Mouse (Mus musculus) embryonic facial prominence, embryonic 15.5 days (tissue): ENCODE results near the gene Lrrc18. TPM values are rescaled to one million over a fixed set of nuclear protein-coding genes. Genes with fewer than 3 reads are reported as not detected.
A peak's percentile ranks its signal among the peaks of the same experiment; 100 is the strongest.

Experiments
- ATAC-seq: fragments of 200-750 bp; cut with Nextera tagmentation; 2 replicates; pipeline ENCODE4 v1.8.0; 2017; ENCODE audit warnings: low read depth, moderate TSS enrichment; ENCODE audit not compliant: insufficient number of reproducible peaks, low FRiP score, low TSS enrichment
- H3K27ac ChIP-seq: fragments of 300-500 bp; sonication (generic); replicated peaks from 2 replicates; pipeline ENCODE4 v1.5.1; 2015; ENCODE audit warnings: mild to moderate bottlenecking, inconsistent platforms
- H3K27me3 ChIP-seq: fragments of 300-500 bp; sonication (generic); 2 replicates; pipeline ENCODE4 v1.6.1; 2015; ENCODE audit warnings: inconsistent platforms
- H3K36me3 ChIP-seq: fragments of 300-500 bp; sonication (generic); 2 replicates; pipeline ENCODE4 v1.6.1; 2015; ENCODE audit warnings: mild to moderate bottlenecking, inconsistent platforms
- H3K4me1 ChIP-seq: fragments of 300-500 bp; sonication (generic); 2 replicates; pipeline ENCODE4 v1.6.1; 2015; ENCODE audit warnings: inconsistent platforms
- H3K4me2 ChIP-seq: fragments of 300-500 bp; sonication (generic); replicated peaks from 2 replicates; pipeline ENCODE4 v1.6.1; 2015; ENCODE audit warnings: mild to moderate bottlenecking, inconsistent platforms
- H3K4me3 ChIP-seq: fragments of 300-500 bp; sonication (generic); replicated peaks from 2 replicates; pipeline ENCODE4 v1.5.1; 2015; ENCODE audit warnings: mild to moderate bottlenecking, inconsistent platforms
- H3K9ac ChIP-seq: fragments of 300-500 bp; sonication (generic); 2 replicates; pipeline ENCODE4 v1.6.1; 2015; ENCODE audit warnings: inconsistent platforms
- H3K9me3 ChIP-seq: fragments of 300-500 bp; sonication (generic); replicated peaks from 2 replicates; pipeline ENCODE4 v1.6.1; 2016; ENCODE audit warnings: inconsistent platforms
- WGBS: fragments of 180-500 bp; shearing (Covaris S2); methylation state at CpG from one replicate; pipeline ENCODE4 v1.1.7; 2015; 5-methylcytosine and 5-hydroxymethylcytosine counted together
- polyA plus RNA-seq: library from polyadenylated mRNA; unstranded; fragments of >200 nt; fragmentation: Nextera tagmentation; extraction: Ambion mirVana; gene quantifications from 2 replicates; pipeline ENCODE4 v1.2.1, GENCODE M21; 2015

Lrrc18 gene
- 1.2 and 1.4 TPM in 2 replicates for polyA plus RNA-seq

DNA sequence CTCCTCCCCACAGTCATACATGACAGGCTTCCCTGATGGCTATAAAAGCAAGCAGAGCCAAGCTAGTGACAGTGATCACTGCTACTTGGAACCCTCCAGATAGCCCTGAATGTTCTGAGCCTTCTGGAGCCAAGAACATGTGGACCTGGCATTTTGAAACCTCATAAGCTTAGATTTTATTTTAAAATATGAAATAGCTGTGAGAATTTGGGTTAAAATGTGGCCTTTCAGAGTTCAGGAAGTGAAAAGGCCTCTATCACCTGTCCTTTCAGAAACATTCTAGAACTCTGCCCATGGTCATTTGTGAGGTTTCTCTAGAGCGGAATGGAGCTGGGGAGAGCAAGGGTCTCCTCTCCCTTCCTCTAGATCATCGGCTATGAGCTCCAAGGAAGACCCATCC is at the start of gene Lrrc18:
Gene Lrrc18 (plus strand): TSS at position 301 of the 400 bp plus-strand sequence.
- Histone ChIP-seq H3K4me2 (no peak within 1 kb of the TSS), H3K9ac (no peak within 1 kb of the TSS), H3K4me1 (peaks cover 13% of the 10 kb centered on the region), H3K36me3 (no peaks in the 10 kb centered on the region), H3K4me3 (no peak within 1 kb of the TSS), H3K9me3 (no peaks in the 10 kb centered on the region), H3K27ac (no peak within 1 kb of the TSS), H3K27me3 (no peaks in the 10 kb centered on the region)
- ATAC-seq, result no peak
- WGBS, result 88% methylated on average over 2 of the region's 2 CpGs

DNA sequence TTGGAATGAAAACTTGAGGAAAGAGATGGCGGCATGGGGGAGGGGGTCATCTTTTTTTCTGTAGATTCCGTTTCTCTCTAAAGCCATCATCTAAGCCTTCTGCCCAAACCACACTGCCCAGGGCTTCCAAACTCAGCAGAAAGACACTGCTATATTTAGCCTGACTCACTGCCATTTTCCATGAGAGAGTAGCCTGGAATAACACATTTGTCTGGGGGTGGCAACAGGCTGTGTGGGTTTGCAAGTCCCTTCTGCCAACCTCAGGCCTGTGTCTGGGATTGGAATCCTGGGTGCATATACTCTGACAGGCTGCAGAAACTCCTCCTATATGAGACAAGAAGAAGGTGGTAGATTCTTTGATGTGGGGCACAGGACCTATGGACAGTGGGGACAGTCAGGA is 43.7 kb upstream of the Lrrc18 start:
- Histone ChIP-seq H3K27me3 (peaks cover 3% of the 10 kb centered on the region; the same call in 1 of the 2 replicates), H3K4me3 (no peak overlapping the region), H3K4me1 (0 out of 2 replicates have a peak, but pooled peaks cover 5% of the 10 kb centered on the region), H3K4me2 (no peak overlapping the region), H3K36me3 (no peaks in the 10 kb centered on the region), H3K9ac (no peak overlapping the region), H3K27ac (no peak overlapping the region), H3K9me3 (no peaks in the 10 kb centered on the region)
- no peak for ATAC-seq
- WGBS, result 81% methylated on average over 2 of the region's 2 CpGs

DNA sequence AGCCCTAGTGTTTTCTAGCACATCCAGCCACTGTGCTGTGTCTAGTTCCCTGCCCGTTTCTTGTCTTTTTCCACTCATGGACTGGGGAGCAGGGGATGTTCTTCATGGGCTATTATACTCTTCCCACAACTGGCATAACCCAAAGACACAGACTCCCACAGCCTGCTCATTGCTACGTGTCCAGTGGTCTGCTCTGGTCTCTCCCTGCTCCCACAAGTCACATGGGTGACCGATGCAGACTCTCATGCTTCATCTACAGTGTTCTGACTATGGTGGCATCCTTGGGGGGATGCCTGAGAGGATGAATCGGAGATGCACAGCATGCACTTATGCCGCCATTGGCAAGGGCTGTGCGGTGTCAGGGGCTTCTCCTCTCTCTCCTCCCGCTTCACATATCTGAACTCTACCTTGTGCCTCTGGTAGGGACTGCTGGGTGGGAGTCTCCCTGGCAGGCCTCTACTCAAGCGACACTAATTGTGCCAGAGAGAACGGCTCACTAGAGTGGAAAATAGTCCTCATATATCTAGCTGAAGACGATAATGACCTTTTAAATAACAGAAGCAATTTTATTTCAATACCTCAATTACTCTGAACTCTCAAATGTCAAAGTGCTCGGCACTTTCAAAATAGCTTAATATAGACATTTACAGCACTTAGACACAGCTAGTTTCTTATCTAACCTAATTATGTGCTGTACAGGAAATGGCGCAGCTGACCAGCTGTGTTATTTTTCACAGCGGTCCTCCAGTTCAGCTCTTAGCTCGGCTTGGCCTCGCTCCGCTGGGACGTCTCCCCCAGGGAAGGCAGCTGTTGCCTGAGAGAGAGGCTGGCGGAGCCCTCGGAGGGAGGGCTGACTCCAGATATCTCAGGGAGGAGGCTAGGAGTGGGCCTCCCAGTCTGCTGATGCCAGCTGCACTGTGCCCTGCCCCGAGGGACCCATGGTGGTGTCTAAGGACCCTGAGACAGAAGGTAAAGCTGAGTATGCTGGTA is 40.6 kb upstream of the Lrrc18 start:
- WGBS, result 50% methylated on average over 20 of the region's 20 CpGs
- Histone ChIP-seq H3K27ac (no peak overlapping the region), H3K9ac (no peak overlapping the region), H3K4me2 (no peak overlapping the region), H3K4me3 (no peak overlapping the region), H3K27me3 (peaks cover 3% of the 10 kb centered on the region; the same call in 1 of the 2 replicates), H3K4me1 (0 out of 2 replicates have a peak, but pooled peaks cover 5% of the 10 kb centered on the region), H3K36me3 (no peaks in the 10 kb centered on the region), H3K9me3 (no peaks in the 10 kb centered on the region)
- ATAC-seq, result peak; percentile 81

DNA sequence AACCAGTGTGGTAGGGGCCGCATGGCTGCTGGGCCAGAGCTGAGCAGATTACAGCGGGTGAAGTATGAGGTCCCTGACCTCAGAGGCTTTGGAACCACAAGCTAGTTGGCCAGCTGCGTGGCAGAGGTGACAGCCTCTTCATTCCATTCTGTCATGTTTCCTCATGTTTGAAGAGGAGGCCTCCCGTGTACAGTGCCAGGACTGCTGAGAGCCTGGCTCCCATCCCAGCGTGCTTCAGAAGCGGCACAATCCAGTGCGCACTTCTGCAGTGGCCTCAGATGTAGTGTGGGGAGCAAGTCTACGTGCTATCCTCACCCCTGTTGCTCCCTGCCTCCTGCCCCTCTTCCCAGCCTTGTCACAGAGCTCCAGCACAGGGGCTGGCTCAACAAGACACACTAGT is 34.7 kb upstream of the Lrrc18 start:
- Histone ChIP-seq H3K4me3 (no peak overlapping the region), H3K27ac (no peak overlapping the region), H3K4me1 (peaks cover 2% of the 10 kb centered on the region; the same call in 1 of the 2 replicates), H3K9me3 (no peaks in the 10 kb centered on the region), H3K36me3 (no peaks in the 10 kb centered on the region), H3K27me3 (no peaks in the 10 kb centered on the region), H3K9ac (no peak overlapping the region), H3K4me2 (no peak overlapping the region)
- no peak for ATAC-seq
- 64% methylated on average over 8 of the region's 8 CpGs for WGBS

DNA sequence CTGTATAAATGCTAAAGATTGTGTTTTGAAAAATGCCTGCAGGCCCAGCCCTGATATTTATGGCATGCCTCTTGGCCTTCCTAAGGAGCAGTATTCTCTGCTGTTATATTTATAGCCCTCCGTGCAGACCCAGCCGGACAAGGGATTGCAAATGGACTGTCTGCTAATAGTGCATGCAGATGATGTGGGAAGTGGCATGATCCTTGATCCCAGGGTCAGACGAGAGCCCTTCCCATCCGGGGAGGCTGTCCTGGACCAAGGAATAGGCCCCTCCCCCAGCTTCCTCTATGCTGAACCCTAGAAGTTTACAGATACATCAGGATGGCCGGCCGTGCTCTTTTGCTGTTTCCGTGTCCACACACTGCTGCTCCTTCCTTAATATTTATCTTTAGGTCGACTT is 32.5 kb upstream of the Lrrc18 start:
- no peak for ATAC-seq
- Histone ChIP-seq H3K4me2 (no peak overlapping the region), H3K36me3 (no peaks in the 10 kb centered on the region), H3K27ac (no peak overlapping the region), H3K27me3 (no peaks in the 10 kb centered on the region), H3K4me3 (no peak overlapping the region), H3K9me3 (no peaks in the 10 kb centered on the region), H3K9ac (no peak overlapping the region), H3K4me1 (peaks cover 13% of the 10 kb centered on the region)
- WGBS, result 53% methylated on average over 8 of the region's 8 CpGs

DNA sequence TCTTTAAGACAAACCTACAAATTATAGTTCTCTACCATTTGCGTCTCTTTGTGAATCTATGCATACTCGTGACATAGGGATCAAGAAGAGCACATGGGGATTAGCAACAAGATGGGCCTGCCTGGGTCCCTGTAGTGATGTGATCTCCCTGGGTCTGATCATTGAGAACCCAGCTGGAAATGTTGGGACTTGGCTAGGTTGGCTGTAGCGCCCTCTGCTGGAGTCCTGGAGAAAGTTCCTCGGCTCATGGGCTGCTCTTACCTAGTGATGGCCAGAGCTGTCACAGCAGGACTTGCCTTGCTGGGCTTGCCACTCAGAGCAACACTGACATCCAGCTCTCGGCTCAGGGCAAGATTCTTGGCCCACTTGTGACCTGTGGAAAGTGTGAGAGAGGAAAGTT is 30.7 kb upstream of the Lrrc18 start:
- no peak for ATAC-seq
- no peak overlapping the region for H3K27ac ChIP-seq
- no peak overlapping the region for H3K4me3 ChIP-seq
- H3K4me2 ChIP-seq, result no peak overlapping the region
- H3K4me1 ChIP-seq, result peaks cover 17% of the 10 kb centered on the region
- H3K27me3 ChIP-seq, result no peaks in the 10 kb centered on the region
- H3K36me3 ChIP-seq, result no peaks in the 10 kb centered on the region
- H3K9ac ChIP-seq, result no peak overlapping the region
- no peaks in the 10 kb centered on the region for H3K9me3 ChIP-seq
- WGBS, result 41% methylated on average over 5 of the region's 5 CpGs

DNA sequence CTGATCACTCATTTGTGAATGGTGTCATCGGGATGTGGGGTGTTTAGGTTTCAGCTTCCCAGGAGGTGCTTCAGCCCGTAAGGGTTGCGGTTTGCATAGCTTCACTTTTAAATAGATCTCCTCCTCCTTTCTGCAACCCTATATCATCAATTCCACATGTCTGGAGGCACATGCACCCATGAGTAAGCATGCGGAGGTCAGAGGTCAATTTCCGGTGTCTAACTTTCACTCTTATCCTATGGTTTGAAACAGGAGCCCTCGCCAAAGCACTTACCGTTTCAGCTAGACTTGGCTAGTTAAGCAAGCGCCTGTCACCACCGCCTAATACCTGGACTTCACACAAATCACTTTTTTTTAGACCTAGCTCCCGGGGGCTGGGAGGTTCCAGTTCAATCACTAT is 26.4 kb upstream of the Lrrc18 start:
- no peaks in the 10 kb centered on the region for H3K9me3 ChIP-seq
- H3K4me2 ChIP-seq, result no peak overlapping the region
- H3K9ac ChIP-seq, result no peak overlapping the region
- no peak for ATAC-seq
- WGBS, result 42% methylated on average over 10 of the region's 10 CpGs
- no peak overlapping the region for H3K27ac ChIP-seq
- no peaks in the 10 kb centered on the region for H3K27me3 ChIP-seq
- H3K4me1 ChIP-seq, result peaks cover 17% of the 10 kb centered on the region
- H3K36me3 ChIP-seq, result no peaks in the 10 kb centered on the region
- H3K4me3 ChIP-seq, result no peak overlapping the region

DNA sequence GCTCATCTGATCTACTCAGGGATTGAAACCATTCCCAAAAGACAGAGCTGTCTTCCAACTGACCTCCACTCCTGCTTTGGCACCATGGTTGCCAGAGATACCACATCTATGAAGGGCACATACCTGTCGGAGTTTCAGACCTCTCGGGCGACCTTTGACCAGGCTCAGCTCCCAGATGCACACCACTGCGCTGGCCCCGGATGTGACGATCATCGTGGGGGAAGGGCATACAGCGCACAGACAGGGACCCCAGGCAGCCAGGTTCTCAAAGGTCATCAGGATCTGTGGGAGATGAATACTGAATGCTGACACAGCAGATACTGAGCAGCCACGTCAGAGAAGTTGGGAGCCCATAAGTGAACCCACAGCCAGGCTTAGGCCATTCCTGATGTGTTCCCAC is 20.5 kb upstream of the Lrrc18 start:
- Histone ChIP-seq H3K36me3 (no peaks in the 10 kb centered on the region), H3K27ac (no peak overlapping the region), H3K27me3 (no peaks in the 10 kb centered on the region), H3K4me1 (no peaks in the 10 kb centered on the region), H3K9ac (no peak overlapping the region), H3K4me3 (no peak overlapping the region), H3K4me2 (no peak overlapping the region), H3K9me3 (no peaks in the 10 kb centered on the region)
- 72% methylated on average over 9 of the region's 9 CpGs for WGBS
- no peak for ATAC-seq

DNA sequence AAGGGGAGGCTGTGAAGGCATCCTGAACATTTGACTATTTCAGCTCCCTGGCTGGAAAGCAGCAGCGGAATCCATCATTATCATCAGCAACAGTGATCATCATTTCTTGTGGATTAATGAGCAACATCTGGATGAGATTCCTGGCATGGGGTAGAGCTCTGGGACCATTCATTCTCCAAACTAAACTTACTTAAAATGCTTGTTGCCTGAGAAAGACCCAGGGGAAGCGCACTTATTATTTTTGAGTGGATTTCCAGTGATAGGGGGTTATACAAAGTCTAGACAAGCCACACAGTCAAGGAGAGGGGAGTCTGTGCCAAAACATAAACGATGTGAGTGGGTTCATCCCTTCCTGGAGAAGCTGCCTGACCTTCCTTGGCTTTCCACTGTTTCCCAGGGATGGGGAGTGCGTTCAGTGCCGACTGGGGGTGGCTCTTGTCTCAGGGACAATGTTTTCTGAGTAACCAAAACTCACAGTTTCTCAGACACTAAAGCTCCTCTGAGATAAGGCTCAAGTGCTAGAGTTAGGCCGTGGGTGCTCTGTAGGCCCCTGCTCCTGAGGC is 6.9 kb upstream of the Lrrc18 start:
- no peaks in the 10 kb centered on the region for H3K27me3 ChIP-seq
- WGBS, result 56% methylated on average over 6 of the region's 6 CpGs
- H3K4me1 ChIP-seq, result 0 out of 2 replicates have a peak, but pooled peaks cover 5% of the 10 kb centered on the region
- ATAC-seq, result peak; percentile 28; the same call in 1 of the 2 replicates
- H3K9me3 ChIP-seq, result no peaks in the 10 kb centered on the region
- H3K27ac ChIP-seq, result 0 out of 2 replicates have a peak overlapping the region, but pooled peaks have one; percentile 34
- no peak overlapping the region for H3K4me2 ChIP-seq
- H3K4me3 ChIP-seq, result no peak overlapping the region
- H3K9ac ChIP-seq, result no peak overlapping the region
- no peaks in the 10 kb centered on the region for H3K36me3 ChIP-seq

DNA sequence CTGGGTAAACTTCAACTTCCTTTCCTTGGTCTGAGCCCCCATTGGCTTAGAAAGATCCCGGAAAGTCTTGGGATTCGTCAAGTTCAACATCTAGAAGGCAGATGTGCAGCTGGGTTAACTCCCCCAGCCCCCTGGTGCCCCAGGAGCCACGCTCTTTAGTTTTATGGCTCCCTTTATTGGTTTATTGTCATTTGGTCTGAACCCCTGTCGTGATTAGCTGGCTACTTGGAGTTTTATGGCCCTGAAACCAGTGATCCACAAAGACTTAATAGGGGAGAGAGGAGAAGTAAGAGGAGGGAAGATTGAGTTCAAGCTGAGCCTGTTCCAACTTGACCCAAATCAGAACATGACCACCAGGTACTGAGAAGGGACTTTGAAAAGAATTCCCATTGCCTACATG is 4.5 kb upstream of the Lrrc18 start:
- H3K9ac ChIP-seq, result no peak overlapping the region
- no peak for ATAC-seq
- WGBS, result 72% methylated on average over 4 of the region's 4 CpGs
- H3K4me3 ChIP-seq, result no peak overlapping the region
- H3K4me1 ChIP-seq, result 0 out of 2 replicates have a peak, but pooled peaks cover 5% of the 10 kb centered on the region
- H3K27me3 ChIP-seq, result no peaks in the 10 kb centered on the region
- H3K36me3 ChIP-seq, result no peaks in the 10 kb centered on the region
- H3K4me2 ChIP-seq, result no peak overlapping the region
- H3K9me3 ChIP-seq, result no peaks in the 10 kb centered on the region
- H3K27ac ChIP-seq, result no peak overlapping the region

DNA sequence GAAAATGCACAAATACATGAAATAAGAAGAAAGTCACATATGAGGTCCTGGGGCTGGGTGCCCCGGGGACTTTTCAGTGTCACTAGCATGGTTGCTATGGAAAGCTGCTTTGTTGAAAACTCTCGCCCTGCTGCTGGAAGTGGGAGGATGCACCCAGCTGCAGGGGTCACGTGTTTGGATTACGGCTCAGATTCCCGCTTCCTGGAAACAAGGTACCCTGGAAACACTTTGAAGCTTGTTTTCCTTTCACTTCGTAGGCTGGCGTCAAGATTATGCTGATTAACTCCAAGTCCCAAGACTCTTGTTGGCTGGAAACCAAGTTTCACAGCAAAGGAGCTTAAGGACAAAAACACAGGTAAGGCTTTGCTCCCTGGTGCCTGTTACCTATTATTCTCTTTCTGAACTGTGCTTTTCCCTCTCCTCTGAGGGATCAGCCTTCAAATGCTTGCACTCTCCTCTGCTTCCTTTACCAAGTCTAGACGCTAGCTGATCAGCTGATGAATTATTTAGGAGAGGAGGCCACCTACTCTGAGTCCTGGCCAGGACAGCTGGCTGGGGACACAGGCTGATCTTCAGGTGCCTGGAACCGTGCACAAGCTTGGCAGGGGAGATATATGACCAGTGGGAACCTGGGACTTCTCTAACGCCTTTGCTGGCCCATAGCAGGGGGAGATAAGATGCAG is 3.9 kb downstream of the Lrrc18 start:
- Histone ChIP-seq H3K27ac (peak overlapping the region; percentile 63), H3K4me1 (peaks cover 13% of the 10 kb centered on the region), H3K9me3 (no peaks in the 10 kb centered on the region), H3K9ac (no peak overlapping the region), H3K27me3 (no peaks in the 10 kb centered on the region), H3K4me2 (peak overlapping the region; percentile 28), H3K36me3 (no peaks in the 10 kb centered on the region), H3K4me3 (no peak overlapping the region; the same call in 1 of the 2 replicates)
- ATAC-seq, result peak; percentile 39; the same call in 1 of the 2 replicates
- WGBS, result 7% methylated on average over 10 of the region's 10 CpGs
